Mouse (Mus musculus): ENCODE results near the gene Gm12216.

- no peak for TF ChIP-seq GATA1 (IDR thresholded peaks at IDR 0.05; ENCODE audit: low read length)
- TF ChIP-seq TAL1 (IDR thresholded peaks at IDR 0.05; ENCODE audit: low read length): no peak
These were observed 72.7 kb downstream of the Gm12216 start for GRCm38 (mm10) chr11:53786058-53787031.

Data from erythroblast, embryonic 14.5 days (primary cell).